Mouse (Mus musculus) adrenal gland, postnatal 25 days (tissue): Measurements from ENCODE around the gene Vwa8. TPM values are rescaled to one million over a fixed set of nuclear protein-coding genes. Genes with fewer than 3 reads are reported as not detected.

ENCODE experiments used
- DNase-seq: peaks from one replicate; pipeline ENCODE4 v3.0.0; 2021; ENCODE audit warnings: mixed read lengths
- total RNA-seq: library from RNA; stranded (reverse); gene quantifications from 2 replicates; pipeline ENCODE4 v1.2.3, GENCODE M21; 2021

Gene Vwa8
- total RNA-seq, 1 experiment from 2014 or later = 144 TPM

- DNase-seq = no peak
These were observed 295.7 kb downstream of the Vwa8 start for GRCm38 (mm10) chr14:79144278-79145224.

GRCm38 (mm10) chr14:79151711-79152110, 302.9 kb downstream of the Vwa8 start:
- no peak for DNase-seq

GRCm38 (mm10) chr14:79153896-79154295, 305.0 kb downstream of the Vwa8 start:
- no peak for DNase-seq

- no peak for DNase-seq
These were observed 306.1 kb downstream of the Vwa8 start for GRCm38 (mm10) chr14:79154961-79155360.

GRCm38 (mm10) chr14:79156526-79157411, 307.9 kb downstream of the Vwa8 start:
- DNase-seq = no peak

- DNase-seq = peak; percentile 36
These were observed 308.8 kb downstream of the Vwa8 start for GRCm38 (mm10) chr14:79157451-79158218.

- no peak for DNase-seq
These were observed 309.3 kb downstream of the Vwa8 start for GRCm38 (mm10) chr14:79158219-79158521.

- DNase-seq = no peak
These were observed 309.9 kb downstream of the Vwa8 start for GRCm38 (mm10) chr14:79158673-79159200.

- no peak for DNase-seq
These were observed 310.6 kb downstream of the Vwa8 start for GRCm38 (mm10) chr14:79159451-79159850.

- DNase-seq = no peak
These were observed 311.6 kb downstream of the Vwa8 start for GRCm38 (mm10) chr14:79160486-79160885.

GRCm38 (mm10) chr14:79160966-79161365, 312.1 kb downstream of the Vwa8 start:
- no peak for DNase-seq

GRCm38 (mm10) chr14:79161741-79162140, 312.9 kb downstream of the Vwa8 start:
- no peak for DNase-seq

- no peak for DNase-seq
These were observed 313.8 kb downstream of the Vwa8 start for GRCm38 (mm10) chr14:79162678-79163077.

- no peak for DNase-seq
These were observed 315.5 kb downstream of the Vwa8 start for GRCm38 (mm10) chr14:79164334-79164733.

GRCm38 (mm10) chr14:79164925-79165324, 316.1 kb downstream of the Vwa8 start:
- no peak for DNase-seq

- DNase-seq = no peak
These were observed 325.7 kb downstream of the Vwa8 start for GRCm38 (mm10) chr14:79174526-79174925.

GRCm38 (mm10) chr14:79177754-79178153, 328.9 kb downstream of the Vwa8 start:
- DNase-seq = no peak

GRCm38 (mm10) chr14:79178247-79178646, 329.4 kb downstream of the Vwa8 start:
- no peak for DNase-seq

- no peak for DNase-seq
These were observed 331.4 kb downstream of the Vwa8 start for GRCm38 (mm10) chr14:79180078-79180730.

GRCm38 (mm10) chr14:79181748-79182147, 332.9 kb downstream of the Vwa8 start:
- peak; percentile 29 for DNase-seq

GRCm38 (mm10) chr14:79182801-79183200, 333.9 kb downstream of the Vwa8 start:
- no peak for DNase-seq

- no peak for DNase-seq
These were observed 334.4 kb downstream of the Vwa8 start for GRCm38 (mm10) chr14:79183261-79183660.
